Mouse (Mus musculus) gonadal fat pad, adult 2 months (tissue): ENCODE results near the gene Gcnt4. TPM values are rescaled to one million over a fixed set of nuclear protein-coding genes. Genes with fewer than 3 reads are reported as not detected.

Experiments used
- DNase-seq: peaks from one replicate; pipeline ENCODE4 v3.0.0-alpha.2; 2012; ENCODE audit warnings: low read depth
- polyA plus RNA-seq: library from polyadenylated mRNA; depleted of rRNA; stranded (reverse); fragments of >200 nt; gene quantifications from 2 replicates; pipeline ENCODE4 v1.2.3, GENCODE M21; 2012; rRNA removed

Gene Gcnt4
- polyA plus RNA-seq, 1 experiment = 25.9 TPM

- no peak for DNase-seq
These were observed 66.2 kb downstream of the Gcnt4 start for GRCm38 (mm10) chr13:96990561-96991265.

- no peak for DNase-seq
These were observed 69.0 kb downstream of the Gcnt4 start for GRCm38 (mm10) chr13:96993291-96993989.

GRCm38 (mm10) chr13:96995243-96995642 is 70.8 kb downstream of the Gcnt4 start:
- DNase-seq = no peak

DNA sequence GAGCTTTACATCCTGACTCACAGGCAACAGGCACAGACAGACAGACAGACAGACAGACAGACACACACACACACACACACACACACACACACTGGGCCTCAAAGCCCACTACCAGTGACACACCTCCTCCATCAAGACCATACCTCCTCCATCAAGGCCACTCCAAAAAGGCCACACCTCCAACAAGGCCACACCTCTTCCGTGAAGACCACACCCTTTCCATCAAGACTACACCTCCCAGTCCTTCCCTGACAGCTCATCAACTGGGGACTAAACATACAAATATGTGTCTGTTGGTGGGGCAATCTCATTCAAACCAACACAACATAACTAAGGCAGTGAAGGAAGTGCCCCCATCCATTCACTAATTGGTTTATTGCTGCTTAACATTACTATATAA is 72.6 kb downstream of the Gcnt4 start:
- DNase-seq = no peak

Other genes starting within 250 kb of the Gcnt4 start
- not detected in 2 replicates for gene Ankrd31, start 176.4 kb upstream of the Gcnt4 start, polyA plus RNA-seq
- gene 1700029F12Rik, start 109.7 kb downstream of the Gcnt4 start, polyA plus RNA-seq = 7.4 and 15.2 TPM in 2 replicates
- gene Fam169a, start 142.6 kb downstream of the Gcnt4 start, polyA plus RNA-seq = 3.2 and 3.3 TPM in 2 replicates
- 7.6 and 7.7 TPM in 2 replicates for gene Gm6169, start 174.5 kb downstream of the Gcnt4 start, polyA plus RNA-seq
- gene Gfm2, start 213.2 kb downstream of the Gcnt4 start, polyA plus RNA-seq = 20.7 and 23.6 TPM in 2 replicates
- gene Nsa2, start 213.2 kb downstream of the Gcnt4 start, polyA plus RNA-seq = 28.6 and 35.6 TPM in 2 replicates